Mouse (Mus musculus) testis, adult 2 months (tissue): Measurements from ENCODE around the gene Gpalpp1.

Experiments
- CTCF ChIP-seq: fragments of 200-500 bp; IDR thresholded peaks from 2 replicates; pipeline ENCODE4 v1.5.1; 2012; ENCODE audit warnings: low read depth, mild to moderate bottlenecking, inconsistent platforms, low read length, moderate library complexity; ENCODE audit not compliant: control insufficient read depth, insufficient read depth, insufficient replicate concordance
- POLR2A ChIP-seq: fragments of 200-500 bp; IDR thresholded peaks from 2 replicates; pipeline ENCODE4 v1.6.1; 2012; ENCODE audit warnings: low read depth, mild to moderate bottlenecking, inconsistent platforms, low read length, moderate library complexity; ENCODE audit not compliant: control insufficient read depth

- TF ChIP-seq POLR2A (no peak), CTCF (no peak)
These were observed 34.0 kb downstream of the Gpalpp1 start for GRCm38 (mm10) chr14:76076602-76077001.
